Comparison of ENCODE assay signal across 12 mouse cellular contexts in genomic region chr1:179588230-179588629, GRCm38 (mm10). TPM values are rescaled to one million over a fixed set of nuclear protein-coding genes. Genes with fewer than 3 reads are reported as not detected.
DNase-seq lines count a peak whose midpoint lies in the region; ATAC-seq and TF ChIP-seq lines count a peak whose summit lies in the region.
"Had no signal": no experiment of that assay in that cellular context is flagged by ENCODE, and none has a peak within 500 bp of the region (broad histone marks: within the 10 kb centered on the region; RNA-seq: fewer than 3 reads in every experiment).

No protein-coding gene starts in this region.

- no peak overlapping the region for H3K4me2 ChIP-seq in forebrain, embryonic 14.5 days (ENCODE audit: low read length)
- no peak overlapping the region for H3K4me2 ChIP-seq in forebrain, embryonic 12.5 days
- H3K4me2 ChIP-seq: embryonic facial prominence, embryonic 13.5 days; limb, embryonic 12.5 days had no signal

- H3K9me3 ChIP-seq in forebrain, embryonic 14.5 days (replicated peaks; ENCODE audit: control insufficient read depth, low read length) = no peaks in the 10 kb centered on the region
- H3K9me3 ChIP-seq in forebrain, embryonic 12.5 days = no peaks in the 10 kb centered on the region
- H3K9me3 ChIP-seq: embryonic facial prominence, embryonic 13.5 days; limb, embryonic 12.5 days had no signal

- H3K27ac ChIP-seq in forebrain, embryonic 14.5 days (ENCODE audit: low read depth, low read length) = no peak overlapping the region
- no peak overlapping the region for H3K27ac ChIP-seq in forebrain, embryonic 12.5 days
- peak overlapping the region; percentile 21; the same call in 1 of the 2 replicates for H3K27ac ChIP-seq in left cerebral cortex, adult 2 months
- H3K27ac ChIP-seq: embryonic facial prominence, embryonic 13.5 days; limb, embryonic 12.5 days; macrophage had no signal

- no peak overlapping the region for H3K4me3 ChIP-seq in forebrain, embryonic 14.5 days (ENCODE audit: low read depth, low read length)
- H3K4me3 ChIP-seq in forebrain, embryonic 12.5 days (replicated peaks) = no peak overlapping the region
- H3K4me3 ChIP-seq in left cerebral cortex, adult 2 months = no peak overlapping the region
- H3K4me3 ChIP-seq: embryonic facial prominence, embryonic 13.5 days; limb, embryonic 12.5 days had no signal

- peak; percentile 70 for DNase-seq in forebrain, embryonic 14.5 days (ENCODE audit: low spot score)
- no peak for DNase-seq in left cerebral cortex, adult 2 months (ENCODE audit: extremely low spot score in 1 of 2, low spot score in 2 of 2)
- no peak for DNase-seq in left cerebral cortex, postnatal 10 days (ENCODE audit: extremely low spot score in 1 of 2, low spot score in 2 of 2)
- peak; percentile 75 to 83 for DNase-seq in cerebellum, postnatal 10 days
- peak; percentile 68 for DNase-seq in layer of hippocampus, adult 9-11 months
- no peak for DNase-seq in lung, postnatal 36 days
- DNase-seq: adrenal gland, postnatal 25 days had no signal

- no peak for TF ChIP-seq CTCF in left cerebral cortex, adult 2 months (IDR thresholded peaks at IDR 0.05)

- no peaks in the 10 kb centered on the region; the same call in 1 of the 2 replicates for H3K36me3 ChIP-seq in forebrain, embryonic 14.5 days (ENCODE audit: control insufficient read depth, insufficient read depth, low read length)
- H3K36me3 ChIP-seq in forebrain, embryonic 12.5 days (replicated peaks) = peaks cover 7% of the 10 kb centered on the region; the same call in 1 of the 2 replicates

- no peaks in the 10 kb centered on the region for H3K27me3 ChIP-seq in forebrain, embryonic 14.5 days (replicated peaks; ENCODE audit: control insufficient read depth, insufficient read depth, low read length)
- H3K27me3 ChIP-seq in forebrain, embryonic 12.5 days = no peaks in the 10 kb centered on the region
- H3K27me3 ChIP-seq: embryonic facial prominence, embryonic 13.5 days; limb, embryonic 12.5 days had no signal

- H3K4me1 ChIP-seq in forebrain, embryonic 14.5 days (ENCODE audit: control insufficient read depth, insufficient read depth, low read length) = peaks cover 10% of the 10 kb centered on the region
- H3K4me1 ChIP-seq in forebrain, embryonic 12.5 days = peaks cover 5% of the 10 kb centered on the region

- 53% methylated on average over 4 of the region's 4 CpGs for WGBS in forebrain, embryonic 14.5 days
- WGBS in forebrain, embryonic 12.5 days = 82% methylated on average over 4 of the region's 4 CpGs

- peak; percentile 80 for ATAC-seq in forebrain, embryonic 14.5 days
- no peak for ATAC-seq in forebrain, embryonic 12.5 days (ENCODE audit: low FRiP score)
- ATAC-seq in megakaryocyte-erythroid progenitor cell, adult 5-6 weeks (replicated peaks; ENCODE audit: low FRiP score, low TSS enrichment, poor library complexity, severe bottlenecking) = no peak

- intact Hi-C loops in left cerebral cortex, adult 2 months (cut with DNase I) = no loop called here
- intact Hi-C loops in left cerebral cortex, postnatal 10 days (cut with DNase I) = loop anchor here (5.0 kb wide), 1 partner anchor 41 kb away; the partner anchor contains the start of genes Cnst and Tfb2m

- no peak overlapping the region for H3K9ac ChIP-seq in forebrain, embryonic 14.5 days (ENCODE audit: low read length)
- H3K9ac ChIP-seq in forebrain, embryonic 12.5 days = no peak overlapping the region
- H3K9ac ChIP-seq: embryonic facial prominence, embryonic 13.5 days; limb, embryonic 12.5 days had no signal

RNA-seq across cellular contexts. Expression of gene Cnst, which starts 42.1 kb away (rescaled TPM):
- polyA plus RNA-seq in forebrain, embryonic 14.5 days (2014; fragmentation: Nextera tagmentation; extraction: Ambion mirVana) = 23.3 and 28.1 TPM in 2 replicates
- 26.9 and 29.0 TPM in 2 replicates for polyA plus RNA-seq in forebrain, embryonic 12.5 days (2016; fragmentation: Nextera tagmentation; extraction: Ambion mirVana)
- 10 to 100 TPM; 36.6 to 37.0 TPM for total RNA-seq in left cerebral cortex, adult 2 months (2021)
- 10 to 100 TPM; 30.6 to 30.8 TPM for total RNA-seq in left cerebral cortex, postnatal 10 days (2021)
- 18.3 and 21.0 TPM in 2 replicates for total RNA-seq in megakaryocyte-erythroid progenitor cell, adult 5-6 weeks (2014; fragmentation: Nextera tagmentation)
- total RNA-seq in megakaryocyte-erythroid progenitor cell, adult 5-6 weeks (2017) = 16.3 and 18.4 TPM in 2 replicates

RNA-seq across cellular contexts. Expression of gene Tfb2m, which starts 42.2 kb away (rescaled TPM):
- 37.2 and 45.7 TPM in 2 replicates for polyA plus RNA-seq in forebrain, embryonic 14.5 days (2014; fragmentation: Nextera tagmentation; extraction: Ambion mirVana)
- polyA plus RNA-seq in forebrain, embryonic 12.5 days (2016; fragmentation: Nextera tagmentation; extraction: Ambion mirVana) = 33.6 and 33.7 TPM in 2 replicates
- 10 to 100 TPM; 23.8 to 25.0 TPM for total RNA-seq in left cerebral cortex, adult 2 months (2021)
- 10 to 100 TPM; 27.4 to 28.1 TPM for total RNA-seq in left cerebral cortex, postnatal 10 days (2021)
- 30.4 and 44.8 TPM in 2 replicates for total RNA-seq in megakaryocyte-erythroid progenitor cell, adult 5-6 weeks (2014; fragmentation: Nextera tagmentation)
- 57.7 and 77.9 TPM in 2 replicates for total RNA-seq in megakaryocyte-erythroid progenitor cell, adult 5-6 weeks (2017)

Comparison
In these comparisons a context has a peak if more than half of its experiments do, and no peak if none do; other contexts are left out.
1. DNase-seq: peak in forebrain, embryonic 14.5 days (single experiment), cerebellum, postnatal 10 days (2 of 2) and layer of hippocampus, adult 9-11 months (single experiment); none in left cerebral cortex, adult 2 months (0 of 2), left cerebral cortex, postnatal 10 days (0 of 2) and lung, postnatal 36 days (single experiment).